Mouse (Mus musculus): ENCODE measurements around the gene Carhsp1.

- TF ChIP-seq CTCF (IDR thresholded peaks at IDR 0.05; ENCODE audit: low read depth, low read length) (no peak), POLR2A (IDR thresholded peaks at IDR 0.05; ENCODE audit: extremely low read depth, insufficient read depth, low read length) (no peak)
These were observed 6.6 kb downstream of the Carhsp1 start for GRCm38 (mm10) chr16:8665367-8665766.
